Mouse (Mus musculus) intestine, embryonic 14.5 days (tissue): ENCODE data around the gene Id2. TPM values are rescaled to one million over a fixed set of nuclear protein-coding genes. Genes with fewer than 3 reads are reported as not detected.

Experiments used
- ATAC-seq: fragments of 200-750 bp; cut with Nextera tagmentation; replicated peaks from 2 replicates; pipeline ENCODE4 v1.8.0; 2017; ENCODE audit warnings: low read depth, moderate number of reproducible peaks, moderate TSS enrichment, moderate library complexity; ENCODE audit not compliant: low FRiP score, low TSS enrichment
- DNase-seq: peaks from one replicate; pipeline ENCODE4 v3.0.0-alpha.2; 2018; ENCODE audit warnings: low spot score
- H3K27ac ChIP-seq: fragments of 300-500 bp; sonication (generic); 2 replicates; pipeline ENCODE4 v1.5.1; 2014; ENCODE audit warnings: low read depth, mild to moderate bottlenecking, control low read depth
- H3K27me3 ChIP-seq: fragments of 300-500 bp; sonication (generic); replicated peaks from 2 replicates; pipeline ENCODE4 v1.6.1; 2014; ENCODE audit warnings: low read length, control low read depth; ENCODE audit not compliant: control insufficient read depth, insufficient read depth
- H3K36me3 ChIP-seq: fragments of 300-500 bp; sonication (generic); 2 replicates; pipeline ENCODE4 v1.6.1; 2014; ENCODE audit warnings: low read length, control low read depth; ENCODE audit not compliant: control insufficient read depth, insufficient read depth
- H3K4me1 ChIP-seq: fragments of 300-500 bp; sonication (generic); replicated peaks from 2 replicates; pipeline ENCODE4 v1.6.1; 2014; ENCODE audit warnings: low read length, control low read depth, mixed read lengths; ENCODE audit not compliant: control insufficient read depth, insufficient read depth
- H3K4me2 ChIP-seq: fragments of 300-500 bp; sonication (generic); 2 replicates; pipeline ENCODE4 v1.6.1; 2014; ENCODE audit warnings: low read length
- H3K4me3 ChIP-seq: fragments of 300-500 bp; sonication (generic); 2 replicates; pipeline ENCODE4 v1.5.1; 2014; ENCODE audit warnings: low read depth, low read length, control low read depth, mixed read lengths
- H3K9ac ChIP-seq: fragments of 300-500 bp; sonication (generic); 2 replicates; pipeline ENCODE4 v1.6.1; 2014; ENCODE audit warnings: mild to moderate bottlenecking, low read length
- H3K9me3 ChIP-seq: fragments of 300-500 bp; sonication (generic); 2 replicates; pipeline ENCODE4 v1.6.1; 2016; ENCODE audit warnings: low read length, control low read depth; ENCODE audit not compliant: control insufficient read depth
- WGBS: fragments of 180-500 bp; shearing (Covaris S2); extraction: QIAGEN DNeasy Blood & Tissue Kit; methylation state at CpG from one replicate; pipeline ENCODE4 v1.1.7; 2014; 5-methylcytosine and 5-hydroxymethylcytosine counted together
- polyA plus RNA-seq: library from polyadenylated mRNA; unstranded; fragments of >200 nt; fragmentation: Nextera tagmentation; extraction: Ambion mirVana; gene quantifications from 2 replicates; pipeline ENCODE4 v1.2.1, GENCODE M21; 2014

Gene Id2
- polyA plus RNA-seq, result 502 and 573 TPM in 2 replicates

- WGBS, result 3% methylated on average over 1 of the region's 1 CpGs
- Histone ChIP-seq H3K9me3 (no peaks in the 10 kb centered on the region), H3K27me3 (no peaks in the 10 kb centered on the region), H3K4me3 (peak within 1 kb of the TSS; percentile 94), H3K4me1 (peaks cover 28% of the 10 kb centered on the region), H3K9ac (peak within 1 kb of the TSS; percentile 93), H3K27ac (peak within 1 kb of the TSS; percentile 99), H3K36me3 (0 out of 2 replicates have a peak, but pooled peaks cover 3% of the 10 kb centered on the region), H3K4me2 (peak within 1 kb of the TSS; percentile 89)
- no peak for ATAC-seq
- no peak for DNase-seq
Observed at GRCm38 (mm10) chr12:25097052-25097209, at the start of gene Id2. TSS of gene Id2 (minus strand) at chr12:25097140.

GRCm38 (mm10) chr12:25145344-25145698 is 48.4 kb upstream of the Id2 start:
- H3K27me3 ChIP-seq, result no peaks in the 10 kb centered on the region
- peak overlapping the region; percentile 27; the same call in 1 of the 2 replicates for H3K27ac ChIP-seq
- H3K9me3 ChIP-seq, result no peaks in the 10 kb centered on the region
- peaks cover 27% of the 10 kb centered on the region for H3K4me1 ChIP-seq
- DNase-seq (no peak), ATAC-seq (no peak)
- no peak overlapping the region for H3K4me2 ChIP-seq
- H3K4me3 ChIP-seq, result no peak overlapping the region
- no peaks in the 10 kb centered on the region for H3K36me3 ChIP-seq
- no peak overlapping the region for H3K9ac ChIP-seq
- 11% methylated on average over 3 of the region's 3 CpGs for WGBS

- H3K36me3 ChIP-seq, result no peaks in the 10 kb centered on the region
- WGBS, result 44% methylated on average over 5 of the region's 5 CpGs
- no peaks in the 10 kb centered on the region for H3K9me3 ChIP-seq
- ATAC-seq, result peak; percentile 67
- no peaks in the 10 kb centered on the region for H3K27me3 ChIP-seq
- no peak overlapping the region for H3K4me3 ChIP-seq
- H3K9ac ChIP-seq, result no peak overlapping the region
- peaks cover 24% of the 10 kb centered on the region for H3K4me1 ChIP-seq
- no peak for DNase-seq
- H3K4me2 ChIP-seq, result no peak overlapping the region
- H3K27ac ChIP-seq, result peak overlapping the region; percentile 27; the same call in 1 of the 2 replicates
Observed at GRCm38 (mm10) chr12:25144591-25145343, 47.8 kb upstream of the Id2 start.

- H3K9me3 ChIP-seq, result no peaks in the 10 kb centered on the region
- WGBS, result 53% methylated on average over 2 of the region's 2 CpGs
- H3K27me3 ChIP-seq, result no peaks in the 10 kb centered on the region
- ATAC-seq, result no peak
- H3K36me3 ChIP-seq, result no peaks in the 10 kb centered on the region
- no peak overlapping the region for H3K4me2 ChIP-seq
- no peak overlapping the region for H3K4me3 ChIP-seq
- H3K4me1 ChIP-seq, result peaks cover 22% of the 10 kb centered on the region; the same call in 1 of the 2 replicates
- no peak overlapping the region for H3K27ac ChIP-seq
- no peak overlapping the region for H3K9ac ChIP-seq
- DNase-seq, result no peak
Observed at GRCm38 (mm10) chr12:25143492-25143891, 46.6 kb upstream of the Id2 start.

- no peak overlapping the region for H3K27ac ChIP-seq
- H3K4me3 ChIP-seq, result no peak overlapping the region
- 68% methylated on average over 7 of the region's 7 CpGs for WGBS
- H3K4me1 ChIP-seq, result peaks cover 19% of the 10 kb centered on the region; the same call in 1 of the 2 replicates
- DNase-seq (no peak), ATAC-seq (no peak)
- H3K27me3 ChIP-seq, result no peaks in the 10 kb centered on the region
- no peaks in the 10 kb centered on the region for H3K36me3 ChIP-seq
- H3K9me3 ChIP-seq, result no peaks in the 10 kb centered on the region
- H3K4me2 ChIP-seq, result no peak overlapping the region
- no peak overlapping the region for H3K9ac ChIP-seq
Observed at GRCm38 (mm10) chr12:25142251-25142650, 45.3 kb upstream of the Id2 start.

GRCm38 (mm10) chr12:25141311-25141710 is 44.4 kb upstream of the Id2 start:
- no peak overlapping the region for H3K27ac ChIP-seq
- peaks cover 19% of the 10 kb centered on the region; the same call in 1 of the 2 replicates for H3K4me1 ChIP-seq
- no peak overlapping the region for H3K4me2 ChIP-seq
- no peak overlapping the region for H3K4me3 ChIP-seq
- DNase-seq (no peak), ATAC-seq (no peak)
- no peaks in the 10 kb centered on the region for H3K36me3 ChIP-seq
- no peaks in the 10 kb centered on the region for H3K9me3 ChIP-seq
- H3K9ac ChIP-seq, result no peak overlapping the region
- no peaks in the 10 kb centered on the region for H3K27me3 ChIP-seq
- 61% methylated on average over 7 of the region's 7 CpGs for WGBS

- H3K27me3 ChIP-seq, result no peaks in the 10 kb centered on the region
- no peaks in the 10 kb centered on the region for H3K9me3 ChIP-seq
- H3K4me3 ChIP-seq, result no peak overlapping the region
- no peak overlapping the region for H3K9ac ChIP-seq
- H3K4me1 ChIP-seq, result peaks cover 15% of the 10 kb centered on the region; the same call in 1 of the 2 replicates
- peak; percentile 63 for DNase-seq
- WGBS, result 52% methylated on average over 6 of the region's 6 CpGs
- peak overlapping the region; percentile 30 for H3K4me2 ChIP-seq
- H3K27ac ChIP-seq, result peak overlapping the region; percentile 40; the same call in 1 of the 2 replicates
- H3K36me3 ChIP-seq, result no peaks in the 10 kb centered on the region
- peak; percentile 61 for ATAC-seq
Observed at GRCm38 (mm10) chr12:25140115-25140514, 43.2 kb upstream of the Id2 start.

GRCm38 (mm10) chr12:25138616-25139015 is 41.7 kb upstream of the Id2 start:
- H3K4me3 ChIP-seq, result no peak overlapping the region
- peak overlapping the region; percentile 65 for H3K27ac ChIP-seq
- ATAC-seq (peak; percentile 52), DNase-seq (no peak)
- no peak overlapping the region for H3K9ac ChIP-seq
- 75% methylated on average over 4 of the region's 4 CpGs for WGBS
- H3K9me3 ChIP-seq, result no peaks in the 10 kb centered on the region
- no peak overlapping the region for H3K4me2 ChIP-seq
- no peaks in the 10 kb centered on the region for H3K27me3 ChIP-seq
- 0 out of 2 replicates have a peak, but pooled peaks cover 11% of the 10 kb centered on the region for H3K4me1 ChIP-seq
- no peaks in the 10 kb centered on the region for H3K36me3 ChIP-seq

- Histone ChIP-seq H3K9ac (no peak overlapping the region), H3K4me1 (peaks cover 25% of the 10 kb centered on the region), H3K27me3 (no peaks in the 10 kb centered on the region), H3K9me3 (no peaks in the 10 kb centered on the region), H3K4me3 (no peak overlapping the region), H3K4me2 (no peak overlapping the region), H3K36me3 (no peaks in the 10 kb centered on the region), H3K27ac (no peak overlapping the region)
- ATAC-seq (peak; percentile 61; the same call in 1 of the 2 replicates), DNase-seq (no peak)
- 38% methylated on average over 12 of the region's 12 CpGs for WGBS
Observed at GRCm38 (mm10) chr12:25132046-25132445, 35.1 kb upstream of the Id2 start.
